Mouse (Mus musculus): ENCODE data around the gene Taf12. TPM values are rescaled to one million over a fixed set of nuclear protein-coding genes. Genes with fewer than 3 reads are reported as not detected.
A peak's percentile ranks its signal among the peaks of the same experiment; 100 is the strongest.

Gene Taf12
- polyA plus RNA-seq, 1 experiment, result 38.5 TPM

DNA sequence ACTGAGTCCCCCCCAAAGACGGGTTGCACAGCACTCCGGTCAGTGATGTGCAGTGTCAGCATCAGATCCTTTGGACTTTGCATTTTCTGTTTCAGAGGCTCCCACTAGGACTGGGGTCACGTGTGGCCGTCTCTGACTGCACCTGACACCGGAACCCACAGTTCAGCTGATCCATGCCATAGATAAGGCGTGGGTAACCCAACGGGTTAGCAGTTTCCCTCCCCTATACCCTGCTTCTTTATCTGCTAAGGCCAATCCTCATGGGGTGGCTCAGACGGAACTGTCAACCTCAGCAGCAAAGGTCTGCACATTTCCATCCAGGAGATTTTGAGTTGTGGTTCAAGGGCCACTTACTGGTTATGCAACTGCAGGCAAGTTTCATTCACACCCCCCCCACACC, 31.1 kb downstream of the Taf12 start:
- Histone ChIP-seq H3K4me1 (ENCODE audit: control insufficient read depth, insufficient read depth, low read length) (peaks cover 13% of the 10 kb centered on the region), H3K27me3 (ENCODE audit: control insufficient read depth, insufficient read depth, low read length) (no peaks in the 10 kb centered on the region), H3K27ac (ENCODE audit: control insufficient read depth, insufficient read depth, low read depth, low read length) (no peak overlapping the region), H3K4me3 (ENCODE audit: control insufficient read depth, low read depth, low read length) (no peak overlapping the region), H3K36me3 (ENCODE audit: control insufficient read depth, insufficient read depth, low read length) (no peaks in the 10 kb centered on the region)
- TF ChIP-seq CTCF (IDR thresholded peaks at IDR 0.05; ENCODE audit: control insufficient read depth, insufficient read depth, insufficient replicate concordance, low read depth, low read length) (no peak), POLR2A (IDR thresholded peaks at IDR 0.05; ENCODE audit: control insufficient read depth, low read depth, low read length) (no peak)

DNA sequence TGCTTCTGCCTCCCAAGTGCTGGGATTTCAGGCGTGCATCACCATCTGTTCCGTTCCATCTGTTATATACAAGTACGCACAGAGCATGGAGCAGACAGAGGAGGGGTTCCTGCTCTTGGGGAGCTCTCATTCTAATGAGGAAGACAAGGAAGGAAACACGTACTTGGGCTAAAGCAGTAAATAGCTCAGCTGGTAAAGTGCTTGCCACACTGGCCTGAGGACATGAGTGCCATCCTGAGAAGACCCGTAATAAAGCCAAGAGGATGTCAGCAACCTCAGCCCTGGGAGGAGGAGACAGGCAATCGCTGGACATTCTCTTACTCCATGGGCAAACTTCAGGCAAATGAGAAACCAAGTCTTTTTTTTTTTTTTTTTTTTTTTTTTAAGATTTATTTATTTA, 31.8 kb downstream of the Taf12 start:
- no peak for TF ChIP-seq CTCF (IDR thresholded peaks at IDR 0.05; ENCODE audit: control insufficient read depth, insufficient read depth, insufficient replicate concordance, low read depth, low read length)
- TF ChIP-seq POLR2A (IDR thresholded peaks at IDR 0.05; ENCODE audit: control insufficient read depth, low read depth, low read length), result no peak
- Histone ChIP-seq H3K27ac (ENCODE audit: control insufficient read depth, insufficient read depth, low read depth, low read length) (no peak overlapping the region), H3K4me1 (ENCODE audit: control insufficient read depth, insufficient read depth, low read length) (peaks cover 13% of the 10 kb centered on the region), H3K36me3 (ENCODE audit: control insufficient read depth, insufficient read depth, low read length) (peaks cover under 1% of the 10 kb centered on the region), H3K4me3 (ENCODE audit: control insufficient read depth, low read depth, low read length) (no peak overlapping the region), H3K27me3 (ENCODE audit: control insufficient read depth, insufficient read depth, low read length) (no peaks in the 10 kb centered on the region)

DNA sequence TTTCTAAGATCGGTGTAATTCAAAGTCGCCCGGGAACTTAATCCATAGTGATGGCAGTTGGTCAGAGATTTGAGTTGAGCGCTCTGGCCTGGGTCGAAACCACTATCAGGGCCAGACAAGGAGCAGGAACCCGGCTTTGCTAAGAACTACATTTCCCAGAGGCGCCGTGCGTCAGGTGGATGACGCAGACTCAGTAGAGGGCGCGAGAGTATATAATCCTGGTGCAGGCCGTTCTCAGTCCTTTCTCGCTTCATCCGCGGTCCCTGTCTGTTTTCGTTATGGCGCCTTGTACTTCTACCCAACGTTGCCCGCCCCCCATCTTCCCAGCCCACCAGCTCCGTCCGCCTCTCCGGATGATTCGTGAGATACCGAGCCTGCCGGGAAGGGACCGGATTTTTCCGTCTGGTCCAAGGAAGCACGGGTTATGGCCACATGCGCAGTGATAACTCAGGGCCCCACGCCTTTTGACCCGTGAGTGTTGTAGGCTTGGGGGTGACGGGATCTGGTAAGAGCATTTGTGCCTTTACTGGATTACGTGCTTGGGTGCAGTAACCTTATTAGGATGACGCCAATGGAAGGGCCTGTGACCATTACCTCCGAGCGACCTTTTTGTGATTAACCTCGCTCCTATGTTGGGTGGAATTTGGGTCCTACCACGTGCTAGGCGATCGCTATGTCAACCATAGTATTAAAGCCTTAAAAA, 34.4 kb downstream of the Taf12 start:
- Histone ChIP-seq H3K36me3 (ENCODE audit: control insufficient read depth, insufficient read depth, low read length) (peaks cover 3% of the 10 kb centered on the region), H3K4me1 (ENCODE audit: control insufficient read depth, insufficient read depth, low read length) (peaks cover 3% of the 10 kb centered on the region), H3K27me3 (ENCODE audit: control insufficient read depth, insufficient read depth, low read length) (no peaks in the 10 kb centered on the region), H3K27ac (ENCODE audit: control insufficient read depth, insufficient read depth, low read depth, low read length) (peak overlapping the region; percentile 96), H3K4me3 (ENCODE audit: control insufficient read depth, low read depth, low read length) (peak overlapping the region; percentile 95)
- TF ChIP-seq POLR2A (IDR thresholded peaks at IDR 0.05; ENCODE audit: control insufficient read depth, low read depth, low read length) (peak; percentile 99), CTCF (IDR thresholded peaks at IDR 0.05; ENCODE audit: control insufficient read depth, insufficient read depth, insufficient replicate concordance, low read depth, low read length) (no peak)

DNA sequence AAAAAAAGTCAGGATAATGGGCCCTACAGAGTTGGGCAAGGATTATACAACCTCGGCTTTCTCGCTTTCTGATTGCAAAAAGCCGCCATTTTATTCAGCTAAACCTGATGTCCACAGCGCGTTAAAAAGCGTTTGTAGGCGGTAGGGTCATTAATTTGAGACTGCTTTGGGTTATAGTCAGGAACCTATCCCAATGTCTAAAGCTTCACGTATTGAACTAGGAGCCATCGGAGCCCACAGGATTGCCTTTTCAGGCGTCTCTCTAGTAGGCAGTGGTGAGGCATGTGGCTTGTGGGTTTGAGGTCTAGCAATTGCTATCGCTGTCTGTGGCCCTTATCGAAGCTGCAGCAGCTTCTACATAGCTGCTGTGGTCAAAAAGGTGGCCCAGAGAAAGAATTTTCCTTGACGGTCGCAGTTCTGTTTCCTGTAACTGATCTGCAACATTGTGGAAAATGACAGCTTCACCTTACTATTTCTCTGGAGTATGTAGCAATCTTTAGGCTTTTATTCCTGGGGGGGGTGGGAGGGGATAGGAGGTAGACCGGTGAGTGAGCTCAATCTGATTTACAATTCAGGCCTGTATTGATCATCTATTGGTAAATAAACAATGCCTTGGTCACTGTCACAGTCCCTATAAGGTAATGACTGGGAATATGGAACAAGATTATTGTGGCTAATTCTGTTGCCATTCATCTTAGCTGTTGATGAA, 35.1 kb downstream of the Taf12 start:
- TF ChIP-seq POLR2A (IDR thresholded peaks at IDR 0.05; ENCODE audit: control insufficient read depth, low read depth, low read length) (no peak), CTCF (IDR thresholded peaks at IDR 0.05; ENCODE audit: control insufficient read depth, insufficient read depth, insufficient replicate concordance, low read depth, low read length) (no peak)
- H3K36me3 ChIP-seq (ENCODE audit: control insufficient read depth, insufficient read depth, low read length), result peaks cover 3% of the 10 kb centered on the region
- H3K27ac ChIP-seq (ENCODE audit: control insufficient read depth, insufficient read depth, low read depth, low read length), result peak overlapping the region; percentile 96
- H3K27me3 ChIP-seq (ENCODE audit: control insufficient read depth, insufficient read depth, low read length), result no peaks in the 10 kb centered on the region
- peaks cover 2% of the 10 kb centered on the region; the same call in 1 of the 2 replicates for H3K4me1 ChIP-seq (ENCODE audit: control insufficient read depth, insufficient read depth, low read length)
- H3K4me3 ChIP-seq (ENCODE audit: control insufficient read depth, low read depth, low read length), result peak overlapping the region; percentile 95

DNA sequence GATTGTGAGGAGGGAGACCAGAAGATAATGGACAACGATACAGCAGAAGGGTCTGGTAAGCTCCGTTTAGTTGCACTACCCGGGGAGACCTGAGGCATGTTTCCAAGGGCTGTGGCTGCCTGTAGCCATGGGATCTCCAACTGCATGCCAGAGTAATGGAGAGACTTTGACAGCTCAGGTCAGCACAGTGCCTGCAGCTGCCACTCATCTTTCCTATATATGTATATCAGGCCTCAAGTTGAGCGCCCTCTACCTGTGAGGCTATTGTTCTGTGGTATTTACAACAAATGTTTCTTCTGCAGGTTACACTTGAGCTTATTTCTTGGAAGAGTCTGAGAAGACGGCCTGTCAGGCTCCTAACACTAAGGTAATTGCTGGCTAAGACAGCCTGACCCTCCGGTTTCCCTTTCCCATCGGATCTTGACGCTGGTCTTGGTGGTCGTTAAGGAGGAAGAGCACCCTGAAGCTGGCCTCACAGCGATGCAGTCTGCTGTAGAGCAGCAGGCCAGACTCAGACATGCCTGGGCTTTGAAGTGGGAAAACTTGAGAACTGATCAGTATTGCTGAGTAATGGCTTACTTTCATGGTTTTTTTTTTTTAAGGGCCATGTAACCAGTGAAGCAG, 35.8 kb downstream of the Taf12 start:
- TF ChIP-seq CTCF (IDR thresholded peaks at IDR 0.05; ENCODE audit: control insufficient read depth, insufficient read depth, insufficient replicate concordance, low read depth, low read length) (no peak), POLR2A (IDR thresholded peaks at IDR 0.05; ENCODE audit: control insufficient read depth, low read depth, low read length) (no peak)
- Histone ChIP-seq H3K27ac (ENCODE audit: control insufficient read depth, insufficient read depth, low read depth, low read length) (no peak overlapping the region), H3K27me3 (ENCODE audit: control insufficient read depth, insufficient read depth, low read length) (no peaks in the 10 kb centered on the region), H3K4me3 (ENCODE audit: control insufficient read depth, low read depth, low read length) (no peak overlapping the region), H3K36me3 (ENCODE audit: control insufficient read depth, insufficient read depth, low read length) (peaks cover 3% of the 10 kb centered on the region), H3K4me1 (ENCODE audit: control insufficient read depth, insufficient read depth, low read length) (peaks cover 2% of the 10 kb centered on the region; the same call in 1 of the 2 replicates)

DNA sequence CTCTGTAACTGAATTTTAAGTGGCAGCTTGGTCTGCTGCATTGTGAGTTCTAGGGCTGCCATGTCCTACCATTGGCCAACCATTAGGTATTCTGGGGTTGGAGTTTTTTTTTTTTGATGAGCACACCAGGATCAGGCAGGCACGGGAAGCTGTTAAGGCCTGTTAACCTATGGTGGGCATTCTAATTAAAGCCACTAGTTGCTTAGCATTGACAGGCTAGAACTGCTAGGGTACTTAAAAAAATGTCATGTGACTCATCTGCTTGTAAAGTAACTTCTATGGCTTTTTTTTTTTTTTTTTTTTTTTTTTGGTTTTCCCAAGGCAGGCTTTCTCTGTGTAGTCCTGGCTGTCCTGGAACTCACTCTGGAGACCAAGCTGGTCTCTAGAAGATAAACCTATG, 37.0 kb downstream of the Taf12 start:
- Histone ChIP-seq H3K4me3 (ENCODE audit: control insufficient read depth, low read depth, low read length) (no peak overlapping the region), H3K27ac (ENCODE audit: control insufficient read depth, insufficient read depth, low read depth, low read length) (no peak overlapping the region), H3K4me1 (ENCODE audit: control insufficient read depth, insufficient read depth, low read length) (peaks cover 2% of the 10 kb centered on the region; the same call in 1 of the 2 replicates), H3K27me3 (ENCODE audit: control insufficient read depth, insufficient read depth, low read length) (no peaks in the 10 kb centered on the region), H3K36me3 (ENCODE audit: control insufficient read depth, insufficient read depth, low read length) (peaks cover 3% of the 10 kb centered on the region)
- TF ChIP-seq POLR2A (IDR thresholded peaks at IDR 0.05; ENCODE audit: control insufficient read depth, low read depth, low read length) (no peak), CTCF (IDR thresholded peaks at IDR 0.05; ENCODE audit: control insufficient read depth, insufficient read depth, insufficient replicate concordance, low read depth, low read length) (no peak)

DNA sequence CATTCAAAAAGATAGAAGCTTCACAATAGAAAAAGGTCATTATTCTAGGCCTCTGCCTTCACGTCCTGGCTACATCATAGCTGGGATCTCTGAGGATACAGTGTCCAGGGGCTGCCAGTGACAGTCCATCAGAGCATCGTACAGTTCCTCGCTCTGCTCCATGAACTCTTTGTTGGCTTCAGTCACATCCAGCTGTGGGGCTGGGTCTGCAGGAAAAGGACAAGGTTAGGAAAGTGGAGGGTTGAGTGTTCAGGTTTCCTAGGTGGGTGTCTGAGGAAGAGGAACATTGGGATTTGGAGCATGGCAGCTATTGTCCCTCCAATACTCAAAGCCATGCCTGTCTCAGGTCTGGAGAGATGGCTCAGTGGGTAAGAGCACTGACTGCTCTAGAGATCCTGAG, 37.6 kb downstream of the Taf12 start:
- peaks cover 3% of the 10 kb centered on the region for H3K36me3 ChIP-seq (ENCODE audit: control insufficient read depth, insufficient read depth, low read length)
- TF ChIP-seq CTCF (IDR thresholded peaks at IDR 0.05; ENCODE audit: control insufficient read depth, insufficient read depth, insufficient replicate concordance, low read depth, low read length), result no peak
- no peak for TF ChIP-seq POLR2A (IDR thresholded peaks at IDR 0.05; ENCODE audit: control insufficient read depth, low read depth, low read length)
- H3K27ac ChIP-seq (ENCODE audit: control insufficient read depth, insufficient read depth, low read depth, low read length), result no peak overlapping the region

More for the DNA sequence above, 37.6 kb downstream of the Taf12 start:
- Histone ChIP-seq H3K27me3 (ENCODE audit: control insufficient read depth, insufficient read depth, low read length) (no peaks in the 10 kb centered on the region), H3K4me1 (ENCODE audit: control insufficient read depth, insufficient read depth, low read length) (peaks cover 2% of the 10 kb centered on the region; the same call in 1 of the 2 replicates), H3K4me3 (ENCODE audit: control insufficient read depth, low read depth, low read length) (no peak overlapping the region)
